29 mouse cellular contexts compared by ENCODE assay signal in the genomic region with DNA sequence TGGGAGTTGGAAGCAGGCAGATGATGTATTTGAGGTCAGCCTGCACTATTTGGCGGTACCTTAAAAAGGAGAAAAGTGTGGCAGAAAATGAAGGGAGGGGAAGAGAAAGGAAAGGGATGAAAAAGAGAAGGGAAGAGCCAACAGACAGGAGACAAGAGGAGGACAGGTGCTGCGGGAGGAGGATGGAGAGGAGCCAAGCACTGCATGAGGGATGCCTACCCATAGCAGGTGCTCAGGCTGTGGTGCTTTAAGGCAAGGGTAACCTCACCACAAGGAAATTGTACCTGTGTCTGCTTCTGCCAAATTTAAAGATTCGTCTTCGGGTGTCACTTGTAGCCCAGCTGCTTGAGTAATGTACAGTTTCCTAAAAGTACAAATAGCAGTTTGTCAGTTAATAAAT. TPM values are rescaled to one million over a fixed set of nuclear protein-coding genes. Genes with fewer than 3 reads are reported as not detected.
"Had no signal": no experiment of that assay in that cellular context is flagged by ENCODE, and none has a peak within 500 bp of the region (broad histone marks: within the 10 kb centered on the region; RNA-seq: fewer than 3 reads in every experiment).

No protein-coding gene starts in this region.

- DNase-seq: cerebellum, adult 8-10 months; cerebellum, adult 9-10 months; cerebellum, postnatal 36 days; embryo, embryonic 11 days; forebrain, postnatal 0 days; gastrocnemius, adult 2 months; gastrocnemius, postnatal 10 days; gastrocnemius, postnatal 14 days; gastrocnemius, postnatal 25 days; gastrocnemius, postnatal 36 days; heart, adult 18-20 months; heart, adult 2 months had no signal

- H3K27me3 ChIP-seq: embryonic facial prominence, embryonic 12.5 days; embryonic facial prominence, embryonic 13.5 days; embryonic facial prominence, embryonic 15.5 days; forebrain, embryonic 12.5 days; forebrain, embryonic 13.5 days; forebrain, embryonic 15.5 days had no signal

- H3K4me2 ChIP-seq: embryonic facial prominence, embryonic 12.5 days; embryonic facial prominence, embryonic 13.5 days; embryonic facial prominence, embryonic 15.5 days; forebrain, embryonic 12.5 days; forebrain, embryonic 13.5 days; forebrain, embryonic 15.5 days had no signal

- H3K4me3 ChIP-seq: embryonic facial prominence, embryonic 10.5 days; embryonic facial prominence, embryonic 12.5 days; embryonic facial prominence, embryonic 13.5 days; embryonic facial prominence, embryonic 15.5 days; erythroblast, embryonic 14.5 days; forebrain, embryonic 10.5 days; forebrain, embryonic 12.5 days; forebrain, embryonic 13.5 days; forebrain, embryonic 15.5 days; gastrocnemius, adult 2 months; heart, adult 2 months had no signal

- H3K36me3 ChIP-seq: embryonic facial prominence, embryonic 10.5 days; embryonic facial prominence, embryonic 12.5 days; embryonic facial prominence, embryonic 13.5 days; embryonic facial prominence, embryonic 15.5 days; forebrain, embryonic 10.5 days; forebrain, embryonic 12.5 days; forebrain, embryonic 15.5 days had no signal

RNA-seq across cellular contexts. Expression of a gene that starts 37.5 kb away (rescaled TPM):
- polyA plus RNA-seq: cerebellum, adult 2 months; cortical plate, adult 2 months; embryonic facial prominence, embryonic 10.5 days; embryonic facial prominence, embryonic 11.5 days; embryonic facial prominence, embryonic 12.5 days; embryonic facial prominence, embryonic 13.5 days; embryonic facial prominence, embryonic 14.5 days; erythroblast, embryonic 14.5 days; forebrain, embryonic 10.5 days; forebrain, embryonic 11.5 days; forebrain, embryonic 12.5 days; forebrain, embryonic 13.5 days; forebrain, embryonic 14.5 days; forebrain, embryonic 15.5 days; forebrain, embryonic 16.5 days; forebrain, postnatal 0 days; frontal cortex, adult 2 months had no signal
